Mouse (Mus musculus) hindbrain, embryonic 16.5 days (tissue): ENCODE measurements at regions not wholly inside any gene's neighbourhood (a gene's known extent, or its start where the extent isn't known, plus 50 kb on each side); places are given as distances from the start of the nearest gene placed in this dataset.

ENCODE experiments used
- ATAC-seq: fragments of 200-750 bp; cut with Nextera tagmentation; 2 replicates; pipeline ENCODE4 v1.8.0; 2017; ENCODE audit warnings: moderate TSS enrichment, moderate library complexity
- H3K27ac ChIP-seq: fragments of 300-500 bp; sonication (generic); 2 replicates; pipeline ENCODE4 v1.5.1; 2014; ENCODE audit warnings: low read depth, mild to moderate bottlenecking, control low read depth, low read length, moderate library complexity
- H3K27me3 ChIP-seq: fragments of 300-500 bp; sonication (generic); replicated peaks from 2 replicates; pipeline ENCODE4 v1.6.1; 2014; ENCODE audit warnings: low read length; ENCODE audit not compliant: control insufficient read depth, insufficient read depth
- H3K36me3 ChIP-seq: fragments of 300-500 bp; sonication (generic); 2 replicates; pipeline ENCODE4 v1.6.1; 2014; ENCODE audit warnings: mild to moderate bottlenecking, low read length, moderate library complexity, mixed read lengths; ENCODE audit not compliant: control insufficient read depth, insufficient read depth
- H3K4me1 ChIP-seq: fragments of 300-500 bp; sonication (generic); 2 replicates; pipeline ENCODE4 v1.6.1; 2014; ENCODE audit warnings: low read depth, low read length; ENCODE audit not compliant: control insufficient read depth, insufficient read depth
- H3K4me2 ChIP-seq: fragments of 300-500 bp; sonication (generic); 2 replicates; pipeline ENCODE4 v1.6.1; 2014; ENCODE audit warnings: mild to moderate bottlenecking, low read length, control low read depth, moderate library complexity
- H3K4me3 ChIP-seq: fragments of 300-500 bp; sonication (generic); 2 replicates; pipeline ENCODE4 v1.5.1; 2014; ENCODE audit warnings: mild to moderate bottlenecking, low read length, control low read depth, moderate library complexity
- H3K9ac ChIP-seq: fragments of 300-500 bp; sonication (generic); 2 replicates; pipeline ENCODE4 v1.6.1; 2014; ENCODE audit warnings: low read depth, mild to moderate bottlenecking, control low read depth, low read length, moderate library complexity
- H3K9me3 ChIP-seq: fragments of 300-500 bp; sonication (generic); 2 replicates; pipeline ENCODE4 v1.6.1; 2014; ENCODE audit warnings: mild to moderate bottlenecking, low read length, moderate library complexity; ENCODE audit not compliant: control insufficient read depth
- WGBS: fragments of 180-500 bp; shearing (Covaris S2); extraction: QIAGEN DNeasy Blood & Tissue Kit; methylation state at CpG from one replicate; pipeline ENCODE4 v1.1.7; 2014; 5-methylcytosine and 5-hydroxymethylcytosine counted together

- no peaks in the 10 kb centered on the region for H3K27me3 ChIP-seq
- no peak overlapping the region for H3K27ac ChIP-seq
Observed at GRCm38 (mm10) chr7:118042914-118043313, 73.1 kb downstream of the Rps15a start.

GRCm38 (mm10) chr7:118039862-118040261, 76.1 kb downstream of the Rps15a start:
- WGBS = 80% methylated on average over 4 of the region's 4 CpGs
- Histone ChIP-seq H3K4me2 (no peak overlapping the region), H3K36me3 (no peaks in the 10 kb centered on the region), H3K9ac (no peak overlapping the region), H3K27me3 (no peaks in the 10 kb centered on the region), H3K27ac (no peak overlapping the region), H3K4me1 (no peaks in the 10 kb centered on the region), H3K9me3 (no peaks in the 10 kb centered on the region), H3K4me3 (no peak overlapping the region)
- no peak for ATAC-seq

More at GRCm38 (mm10) chr7:118042914-118043313, 73.1 kb downstream of the Rps15a start:
- H3K36me3 ChIP-seq = no peaks in the 10 kb centered on the region
- no peaks in the 10 kb centered on the region for H3K9me3 ChIP-seq
- no peak overlapping the region for H3K4me2 ChIP-seq
- ATAC-seq = no peak
- 67% methylated on average over 10 of the region's 10 CpGs for WGBS
- H3K4me3 ChIP-seq = no peak overlapping the region
- H3K4me1 ChIP-seq = no peaks in the 10 kb centered on the region
- H3K9ac ChIP-seq = no peak overlapping the region

GRCm38 (mm10) chr7:118037062-118037461, 78.9 kb downstream of the Rps15a start:
- ATAC-seq = no peak
- H3K9me3 ChIP-seq = no peaks in the 10 kb centered on the region
- H3K4me3 ChIP-seq = no peak overlapping the region
- WGBS = 73% methylated on average over 3 of the region's 3 CpGs
- no peaks in the 10 kb centered on the region for H3K36me3 ChIP-seq
- H3K27ac ChIP-seq = no peak overlapping the region
- H3K27me3 ChIP-seq = no peaks in the 10 kb centered on the region
- H3K4me1 ChIP-seq = no peaks in the 10 kb centered on the region
- H3K4me2 ChIP-seq = no peak overlapping the region
- no peak overlapping the region for H3K9ac ChIP-seq

- ATAC-seq = peak; percentile 75; the same call in 1 of the 2 replicates
Observed at GRCm38 (mm10) chr7:118026106-118026526, 89.9 kb downstream of the Rps15a start.

GRCm38 (mm10) chr7:118004620-118005019, 111.4 kb downstream of the Rps15a start:
- Histone ChIP-seq H3K27me3 (no peaks in the 10 kb centered on the region), H3K27ac (no peak overlapping the region), H3K9ac (no peak overlapping the region), H3K4me2 (no peak overlapping the region), H3K9me3 (no peaks in the 10 kb centered on the region), H3K4me1 (no peaks in the 10 kb centered on the region; the same call in 1 of the 2 replicates), H3K36me3 (no peaks in the 10 kb centered on the region), H3K4me3 (no peak overlapping the region)
- ATAC-seq = peak; percentile 58; the same call in 1 of the 2 replicates
- 51% methylated on average over 7 of the region's 7 CpGs for WGBS

More at GRCm38 (mm10) chr7:118026106-118026526, 89.9 kb downstream of the Rps15a start:
- Histone ChIP-seq H3K36me3 (no peaks in the 10 kb centered on the region), H3K9ac (no peak overlapping the region), H3K9me3 (no peaks in the 10 kb centered on the region), H3K27ac (no peak overlapping the region), H3K27me3 (no peaks in the 10 kb centered on the region), H3K4me1 (peaks cover 3% of the 10 kb centered on the region; the same call in 1 of the 2 replicates), H3K4me3 (no peak overlapping the region), H3K4me2 (no peak overlapping the region)
- 24% methylated on average over 10 of the region's 10 CpGs for WGBS

- H3K9ac ChIP-seq = no peak overlapping the region
- no peaks in the 10 kb centered on the region for H3K27me3 ChIP-seq
- WGBS = 79% methylated on average over 3 of the region's 3 CpGs
- no peaks in the 10 kb centered on the region for H3K36me3 ChIP-seq
- ATAC-seq = no peak
- no peaks in the 10 kb centered on the region for H3K9me3 ChIP-seq
- H3K4me2 ChIP-seq = no peak overlapping the region
- no peak overlapping the region for H3K27ac ChIP-seq
- H3K4me3 ChIP-seq = no peak overlapping the region
- H3K4me1 ChIP-seq = no peaks in the 10 kb centered on the region; the same call in 1 of the 2 replicates
Observed at GRCm38 (mm10) chr7:118001881-118002280, 114.1 kb downstream of the Rps15a start.

- Histone ChIP-seq H3K4me1 (no peaks in the 10 kb centered on the region; the same call in 1 of the 2 replicates), H3K4me3 (no peak overlapping the region), H3K27me3 (no peaks in the 10 kb centered on the region), H3K27ac (no peak overlapping the region), H3K4me2 (no peak overlapping the region), H3K9me3 (no peaks in the 10 kb centered on the region), H3K36me3 (no peaks in the 10 kb centered on the region), H3K9ac (no peak overlapping the region)
- no peak for ATAC-seq
- WGBS = 9% methylated on average over 4 of the region's 4 CpGs
Observed at GRCm38 (mm10) chr7:118001121-118001520, 114.9 kb downstream of the Rps15a start.

- Histone ChIP-seq H3K36me3 (no peaks in the 10 kb centered on the region), H3K27ac (no peak overlapping the region), H3K4me2 (no peak overlapping the region), H3K27me3 (no peaks in the 10 kb centered on the region), H3K4me1 (no peaks in the 10 kb centered on the region), H3K4me3 (no peak overlapping the region), H3K9ac (no peak overlapping the region), H3K9me3 (no peaks in the 10 kb centered on the region)
- ATAC-seq = no peak
- WGBS = 86% methylated on average over 4 of the region's 4 CpGs
Observed at GRCm38 (mm10) chr7:117982177-117982576, 133.8 kb downstream of the Rps15a start.

GRCm38 (mm10) chr7:117971176-117971575, 144.8 kb downstream of the Rps15a start:
- WGBS = 29% methylated on average over 1 of the region's 1 CpGs
- Histone ChIP-seq H3K27me3 (no peaks in the 10 kb centered on the region), H3K4me3 (no peak overlapping the region), H3K27ac (no peak overlapping the region), H3K4me2 (no peak overlapping the region), H3K36me3 (no peaks in the 10 kb centered on the region), H3K9ac (no peak overlapping the region), H3K9me3 (no peaks in the 10 kb centered on the region), H3K4me1 (no peaks in the 10 kb centered on the region)
- no peak for ATAC-seq

- H3K27me3 ChIP-seq = no peaks in the 10 kb centered on the region
- ATAC-seq = no peak
Observed at GRCm38 (mm10) chr7:117943435-117943834, 172.6 kb downstream of the Rps15a start.

More at GRCm38 (mm10) chr7:117943435-117943834, 172.6 kb downstream of the Rps15a start:
- H3K36me3 ChIP-seq = no peaks in the 10 kb centered on the region
- H3K9me3 ChIP-seq = no peaks in the 10 kb centered on the region
- H3K9ac ChIP-seq = no peak overlapping the region
- H3K4me3 ChIP-seq = no peak overlapping the region
- 93% methylated on average over 3 of the region's 3 CpGs for WGBS
- no peak overlapping the region for H3K4me2 ChIP-seq
- H3K27ac ChIP-seq = no peak overlapping the region
- no peaks in the 10 kb centered on the region for H3K4me1 ChIP-seq
